Mouse (Mus musculus) ES-E14 (cell line): ENCODE results near the gene Bcas3. TPM values are rescaled to one million over a fixed set of nuclear protein-coding genes. Genes with fewer than 3 reads are reported as not detected.
A peak's percentile ranks its signal among the peaks of the same experiment; 100 is the strongest.

Source experiments
- DNase-seq: peaks from one replicate; pipeline ENCODE4 v3.0.0-alpha.2; 2013; ENCODE audit warnings: low read depth, low spot score
- H3K27ac ChIP-seq: 2 replicates; pipeline ENCODE4 v1.5.1; 2012; ENCODE audit warnings: low read depth, mild to moderate bottlenecking, low read length, moderate library complexity, mixed read lengths; ENCODE audit not compliant: poor library complexity, insufficient read depth, severe bottlenecking
- H3K36me3 ChIP-seq: 2 replicates; pipeline ENCODE4 v1.6.1; 2012; ENCODE audit warnings: mild to moderate bottlenecking, low read length, moderate library complexity, mixed read lengths; ENCODE audit not compliant: control insufficient read depth, poor library complexity, insufficient read depth, severe bottlenecking
- H3K4me1 ChIP-seq, 2 experiments: fragments of 150-350 bp in 1 of 2; sonication (generic) in 1 of 2; 2 replicates each; pipeline ENCODE4 v1.6.1; 2012; ENCODE audit warnings: low read length in 2 of 2, mild to moderate bottlenecking in 1 of 2, mixed read lengths in 1 of 2; ENCODE audit not compliant: control insufficient read depth in 2 of 2, insufficient read depth in 2 of 2, poor library complexity in 1 of 2
- H3K4me3 ChIP-seq, 2 experiments: fragments of 150-350 bp in 1 of 2; sonication (generic) in 1 of 2; 2 replicates each; pipeline ENCODE4 v1.5.1; 2012; ENCODE audit warnings: low read length in 2 of 2, low read depth in 1 of 2, mild to moderate bottlenecking in 1 of 2, mixed read lengths in 1 of 2; ENCODE audit not compliant: insufficient read depth in 1 of 2, poor library complexity in 1 of 2, severe bottlenecking in 1 of 2
- H3K9ac ChIP-seq: 2 replicates; pipeline ENCODE4 v1.6.1; 2012; ENCODE audit warnings: low read depth, mild to moderate bottlenecking, low read length, mixed read lengths; ENCODE audit not compliant: poor library complexity, insufficient read depth, severe bottlenecking
- H3K9me3 ChIP-seq: fragments of 150-350 bp; sonication (generic); 2 replicates; pipeline ENCODE4 v1.6.1; 2012; ENCODE audit warnings: low read depth, mild to moderate bottlenecking, low read length; ENCODE audit not compliant: control insufficient read depth, insufficient read depth
- CHD2 ChIP-seq: IDR thresholded peaks from 2 replicates; pipeline ENCODE4 v1.6.1; 2014; ENCODE audit warnings: mild to moderate bottlenecking, low read depth, low read length, inconsistent platforms
- HCFC1 ChIP-seq: IDR thresholded peaks from 2 replicates; pipeline ENCODE4 v1.6.1; 2012; ENCODE audit warnings: low read length, inconsistent platforms, borderline replicate concordance; ENCODE audit not compliant: insufficient read depth
- MAFK ChIP-seq: IDR thresholded peaks from 2 replicates; pipeline ENCODE4 v1.6.1; 2014; ENCODE audit warnings: mild to moderate bottlenecking, low read depth, low read length, inconsistent platforms; ENCODE audit not compliant: insufficient read depth
- ZC3H11A ChIP-seq: IDR thresholded peaks from 2 replicates; pipeline ENCODE4 v1.6.1; 2012; ENCODE audit warnings: low read depth, mild to moderate bottlenecking, inconsistent platforms, low read length, borderline replicate concordance
- ZNF384 ChIP-seq: IDR thresholded peaks from 2 replicates; pipeline ENCODE4 v1.6.1; 2012; ENCODE audit warnings: low read depth, low read length, inconsistent platforms
- in situ Hi-C, 2 experiments: fragments of 600-800 bp; cut with MboI; formaldehyde crosslinking; loops; one replicate each; pipeline ENCODE4 v1.15.1; 2025; ENCODE audit warnings: low sequenced_read_pairs in 2 of 2, inconsistent platforms in 1 of 2; ENCODE audit not compliant: unreplicated experiment in 2 of 2
- total RNA-seq: library from RNA; depleted of rRNA; stranded (reverse); fragments of 300-350 nt; gene quantifications from 2 replicates; pipeline ENCODE4 v1.2.3, GENCODE M21; 2012

The Bcas3 gene
- total RNA-seq, 1 experiment = 23.6 TPM

DNA sequence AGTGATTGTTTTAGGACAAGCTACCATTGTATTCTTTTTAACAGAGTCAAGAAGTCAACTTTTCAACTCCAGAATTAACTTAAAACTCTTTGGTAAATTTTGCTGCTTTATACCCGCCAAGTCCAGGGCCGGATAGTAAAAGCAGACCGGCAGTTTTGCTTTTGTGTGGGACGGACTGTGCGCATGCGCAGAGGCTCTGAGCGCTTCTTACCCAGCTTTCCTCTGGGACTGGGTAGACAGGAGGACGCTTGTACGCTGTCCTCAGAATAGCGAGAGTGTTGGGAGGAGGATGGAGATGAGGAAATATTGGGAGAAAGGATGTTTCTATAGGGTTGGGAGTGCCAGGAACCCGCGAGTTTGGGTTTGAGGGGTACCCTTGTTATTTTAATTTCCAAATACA, 171.2 kb downstream of the Bcas3 start:
- in situ Hi-C loops = no loop called here
- Histone ChIP-seq H3K27ac (no peak overlapping the region), H3K4me3 (peak overlapping the region in 1 of 2 experiments; percentile 50; a peak in 2 of 4 replicates), H3K9me3 (no peaks in the 10 kb centered on the region), H3K4me1 (peaks cover 0 to 10% of the 10 kb centered on the region in 2 experiments; a peak in 1 of 4 replicates), H3K9ac (peak overlapping the region; percentile 40; the same call in 1 of the 2 replicates), H3K36me3 (no peaks in the 10 kb centered on the region)
- TF ChIP-seq HCFC1 (no peak), CHD2 (no peak), MAFK (no peak), ZC3H11A (no peak), ZNF384 (no peak)
- peak; percentile 44 for DNase-seq

GRCm38 (mm10) chr11:85524841-85525500, 172.0 kb downstream of the Bcas3 start:
- Histone ChIP-seq H3K27ac (no peak overlapping the region), H3K9me3 (no peaks in the 10 kb centered on the region), H3K36me3 (no peaks in the 10 kb centered on the region), H3K9ac (no peak overlapping the region), H3K4me1 (peaks cover 0 to 12% of the 10 kb centered on the region in 2 experiments; a peak in 1 of 4 replicates), H3K4me3 (no peak overlapping the region)
- TF ChIP-seq ZNF384 (no peak), HCFC1 (no peak), ZC3H11A (no peak), MAFK (no peak), CHD2 (no peak)
- no peak for DNase-seq
- in situ Hi-C loops = no loop called here

DNA sequence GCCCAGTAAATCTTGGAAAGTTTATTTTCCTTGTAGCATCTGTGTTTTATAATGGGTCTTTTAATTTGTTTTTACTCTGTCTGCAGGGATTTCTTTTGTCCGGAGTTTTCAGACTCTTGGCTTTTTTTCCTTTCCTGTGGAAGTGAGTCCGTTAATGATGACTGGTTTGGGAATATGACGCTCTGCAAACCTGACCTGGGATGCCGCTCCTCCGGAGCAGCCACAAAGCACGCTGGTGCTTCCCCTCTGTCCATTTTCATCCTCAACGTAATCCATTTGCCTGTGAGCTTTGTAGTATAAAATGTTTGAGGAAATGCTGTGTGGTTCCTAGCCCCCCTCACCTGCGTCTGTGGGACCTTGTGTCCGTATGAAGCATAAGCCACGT, 172.5 kb downstream of the Bcas3 start:
- no peak overlapping the region for H3K9ac ChIP-seq
- H3K4me3 ChIP-seq = no peak overlapping the region
- no peaks in the 10 kb centered on the region for H3K9me3 ChIP-seq
- TF ChIP-seq MAFK (no peak), HCFC1 (no peak), ZC3H11A (no peak), CHD2 (no peak), ZNF384 (no peak)
- in situ Hi-C loops = no loop called here
- H3K36me3 ChIP-seq = no peaks in the 10 kb centered on the region
- no peak for DNase-seq
- peaks cover 0 to 12% of the 10 kb centered on the region in 2 experiments; a peak in 1 of 4 replicates for H3K4me1 ChIP-seq
- no peak overlapping the region for H3K27ac ChIP-seq

- Histone ChIP-seq H3K9me3 (no peaks in the 10 kb centered on the region), H3K4me1 (peaks cover 0 to 12% of the 10 kb centered on the region in 2 experiments; a peak in 1 of 4 replicates), H3K4me3 (no peak overlapping the region), H3K27ac (no peak overlapping the region), H3K36me3 (no peaks in the 10 kb centered on the region), H3K9ac (no peak overlapping the region)
- no peak for TF ChIP-seq HCFC1
- TF ChIP-seq ZNF384 = no peak
- TF ChIP-seq ZC3H11A = no peak
- no peak for TF ChIP-seq MAFK
- no peak for TF ChIP-seq CHD2
- in situ Hi-C loops = no loop called here
- no peak for DNase-seq
Observed at GRCm38 (mm10) chr11:85525979-85526775, 173.2 kb downstream of the Bcas3 start.
